Comparison of ENCODE assay signal across 15 mouse cellular contexts in genomic region chr8:44817532-44818157, GRCm38 (mm10).
DNase-seq lines count a peak whose midpoint lies in the region; ATAC-seq and TF ChIP-seq lines count a peak whose summit lies in the region.
"Had no signal": no experiment of that assay in that cellular context is flagged by ENCODE, and none has a peak within 500 bp of the region (broad histone marks: within the 10 kb centered on the region; RNA-seq: fewer than 3 reads in every experiment).

No protein-coding gene starts in this region.

- H3K4me2 ChIP-seq in kidney, embryonic 14.5 days (replicated peaks; ENCODE audit: low read depth, low read length): no peak overlapping the region
- H3K4me2 ChIP-seq in limb, embryonic 14.5 days (replicated peaks; ENCODE audit: low read depth, low read length, severe bottlenecking): no peak overlapping the region
- H3K4me2 ChIP-seq: heart, embryonic 15.5 days had no signal

- no peaks in the 10 kb centered on the region for H3K36me3 ChIP-seq in kidney, embryonic 14.5 days (ENCODE audit: control insufficient read depth, insufficient read depth, low read length)
- H3K36me3 ChIP-seq in limb, embryonic 14.5 days (ENCODE audit: control insufficient read depth, insufficient read depth, low read length): no peaks in the 10 kb centered on the region
- H3K36me3 ChIP-seq: heart, embryonic 15.5 days had no signal

- TF ChIP-seq POLR2A in brain, embryonic 14.5 days (IDR thresholded peaks at IDR 0.05; ENCODE audit: borderline replicate concordance, extremely low read depth, insufficient read depth, insufficient read length, poor library complexity, severe bottlenecking): no peak
- no peak for TF ChIP-seq POLR2A in limb, embryonic 14.5 days (IDR thresholded peaks at IDR 0.05; ENCODE audit: borderline replicate concordance, extremely low read depth, insufficient read depth, insufficient read length)

- H3K4me3 ChIP-seq in kidney, embryonic 14.5 days (ENCODE audit: low read length): no peak overlapping the region
- H3K4me3 ChIP-seq in limb, embryonic 14.5 days (replicated peaks; ENCODE audit: low read length): no peak overlapping the region
- H3K4me3 ChIP-seq: heart, embryonic 15.5 days had no signal

- DNase-seq in kidney, adult 11 months: no peak
- peak; percentile 35 for DNase-seq in brain, embryonic 14.5 days (ENCODE audit: low read depth)
- peak; percentile 50 for DNase-seq in cerebellum, adult 9-10 months
- peak; percentile 45 for DNase-seq in limb, embryonic 14.5 days (ENCODE audit: low spot score)
- no peak for DNase-seq in spleen, postnatal 36 days (ENCODE audit: low spot score in 2 of 2)
- DNase-seq in layer of hippocampus, adult 8-10 months (ENCODE audit: low spot score in 2 of 2): no peak
- no peak for DNase-seq in left cerebral cortex, postnatal 25 days (ENCODE audit: low spot score in 2 of 2)
- DNase-seq: adrenal gland, postnatal 10 days; gastrocnemius, postnatal 10 days; kidney, adult 2 months; spleen, adult 18-20 months; thymus, postnatal 14 days had no signal

- ATAC-seq in kidney, embryonic 14.5 days (ENCODE audit: low FRiP score, low TSS enrichment): peak; percentile 92
- ATAC-seq in limb, embryonic 14.5 days (ENCODE audit: low FRiP score, low read depth): peak; percentile 68; the same call in 1 of the 2 replicates
- ATAC-seq: Patski had no signal

- H3K4me1 ChIP-seq in kidney, embryonic 14.5 days (ENCODE audit: control insufficient read depth, insufficient read depth, low read length): peaks cover 5% of the 10 kb centered on the region; the same call in 1 of the 2 replicates
- no peaks in the 10 kb centered on the region; the same call in 1 of the 2 replicates for H3K4me1 ChIP-seq in limb, embryonic 14.5 days (ENCODE audit: control insufficient read depth, insufficient read depth, low read length)
- H3K4me1 ChIP-seq: heart, embryonic 15.5 days had no signal

- H3K9me3 ChIP-seq in kidney, embryonic 14.5 days (ENCODE audit: control insufficient read depth, low read length): no peaks in the 10 kb centered on the region
- H3K9me3 ChIP-seq in limb, embryonic 14.5 days (ENCODE audit: control insufficient read depth, low read length): 0 out of 2 replicates have a peak, but pooled peaks cover under 1% of the 10 kb centered on the region
- H3K9me3 ChIP-seq: heart, embryonic 15.5 days had no signal

- WGBS in kidney, embryonic 14.5 days: 38% methylated on average over 13 of the region's 13 CpGs
- 59% methylated on average over 13 of the region's 13 CpGs for WGBS in limb, embryonic 14.5 days

- intact Hi-C loops in left cerebral cortex, postnatal 25 days (cut with DNase I): no loop called here

- TF ChIP-seq CTCF in brain, embryonic 14.5 days (IDR thresholded peaks at IDR 0.05; ENCODE audit: borderline replicate concordance, extremely low read depth, insufficient read depth, insufficient read length): no peak

- no peak overlapping the region for H3K9ac ChIP-seq in kidney, embryonic 14.5 days (ENCODE audit: low read depth, low read length)
- no peak overlapping the region for H3K9ac ChIP-seq in limb, embryonic 14.5 days (ENCODE audit: low read depth, low read length, severe bottlenecking)
- H3K9ac ChIP-seq: heart, embryonic 15.5 days had no signal

- no peak overlapping the region for H3K27ac ChIP-seq in kidney, embryonic 14.5 days (ENCODE audit: low read depth, low read length)
- H3K27ac ChIP-seq in limb, embryonic 14.5 days (replicated peaks; ENCODE audit: low read depth, low read length): no peak overlapping the region
- H3K27ac ChIP-seq: heart, embryonic 15.5 days had no signal

- H3K27me3 ChIP-seq in kidney, embryonic 14.5 days (ENCODE audit: control insufficient read depth, insufficient read depth, low read length): no peaks in the 10 kb centered on the region
- no peaks in the 10 kb centered on the region for H3K27me3 ChIP-seq in limb, embryonic 14.5 days (ENCODE audit: control insufficient read depth, insufficient read depth, low read length)
- H3K27me3 ChIP-seq: heart, embryonic 15.5 days; Patski had no signal

Comparison
In these comparisons a context has a peak if more than half of its experiments do, and no peak if none do; other contexts are left out.
1. DNase-seq: peak in brain, embryonic 14.5 days (single experiment), cerebellum, adult 9-10 months (single experiment) and limb, embryonic 14.5 days (single experiment); none in kidney, adult 11 months (single experiment), spleen, postnatal 36 days (0 of 2), layer of hippocampus, adult 8-10 months (0 of 2) and left cerebral cortex, postnatal 25 days (0 of 2).